Mouse (Mus musculus): ENCODE data around the gene Fetub. TPM values are rescaled to one million over a fixed set of nuclear protein-coding genes. Genes with fewer than 3 reads are reported as not detected.

Gene Fetub
- not detected for total RNA-seq (2021)
- long read RNA-seq, experiment 1: 0 reads
- long read RNA-seq, experiment 2: 0 reads

DNA sequence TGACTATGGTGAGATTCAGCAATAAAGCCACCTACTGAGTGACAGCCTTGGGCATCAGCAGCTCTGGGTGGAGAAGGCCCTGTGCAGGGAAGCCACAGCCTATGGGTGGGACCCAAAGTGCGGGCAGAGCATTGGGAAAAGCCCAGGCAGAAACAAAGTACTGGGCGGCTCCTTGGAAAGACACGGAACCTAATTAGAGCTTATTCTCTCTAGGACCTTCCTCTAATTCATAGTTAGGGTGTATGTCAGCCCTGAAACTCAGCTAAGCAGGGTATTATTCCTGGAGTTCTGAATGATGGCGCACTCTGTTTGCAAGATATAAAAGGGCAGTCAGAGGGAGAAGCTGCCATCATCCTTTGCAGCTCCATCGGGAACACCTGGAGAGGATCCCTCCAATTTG, at the start of gene Fetub:
TSS of gene Fetub (plus strand) at position 301 of the 400 bp plus-strand sequence.
- no peak for DNase-seq
- intact Hi-C loops (cut with DNase I; ENCODE audit: low total_unique reads): no loop called here

DNA sequence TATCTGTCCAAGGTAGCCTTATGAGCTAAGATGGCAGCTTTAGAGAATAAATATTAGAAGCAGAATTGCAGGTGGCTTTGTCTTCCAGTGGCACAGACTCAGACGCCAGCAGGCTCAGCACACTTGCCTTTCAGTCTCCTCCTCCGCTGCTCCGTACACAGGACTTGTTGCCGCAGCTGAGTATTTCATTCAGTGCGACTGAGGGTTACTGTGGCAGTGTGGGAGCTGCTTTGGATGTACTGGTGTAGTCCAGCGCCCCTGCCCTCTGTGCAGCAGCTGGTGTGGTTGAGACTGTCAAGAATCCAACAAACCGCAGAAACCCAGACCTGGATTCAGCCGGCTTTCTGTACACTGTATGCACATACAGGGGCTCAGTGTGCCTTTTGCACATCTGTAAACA, 45.7 kb upstream of the Fetub start:
- intact Hi-C loops (cut with DNase I; ENCODE audit: low total_unique reads): loop anchor here (5.0 kb wide), 1 partner anchor 175 kb away; no protein-coding TSS in a partner anchor
- DNase-seq: no peak

DNA sequence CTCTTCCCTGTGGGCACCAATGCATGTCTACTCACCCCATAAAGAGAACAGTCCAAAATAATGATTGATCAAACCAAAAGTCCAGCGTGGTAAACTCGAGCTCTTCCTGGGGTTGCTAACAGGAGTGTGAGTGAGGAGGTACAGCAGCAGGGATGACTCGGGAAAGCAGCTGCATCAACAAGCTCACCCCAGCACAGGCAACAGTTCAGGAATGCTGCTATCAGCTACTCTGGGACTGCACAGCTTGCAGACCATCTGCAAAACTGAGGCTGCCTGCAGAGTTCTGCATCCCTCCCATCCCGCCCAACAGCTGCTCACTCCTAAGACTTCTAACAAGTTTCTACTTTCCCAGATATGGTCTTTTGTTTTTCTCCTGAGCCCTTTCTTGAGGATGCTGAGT, 44.8 kb upstream of the Fetub start:
- DNase-seq: no peak

DNA sequence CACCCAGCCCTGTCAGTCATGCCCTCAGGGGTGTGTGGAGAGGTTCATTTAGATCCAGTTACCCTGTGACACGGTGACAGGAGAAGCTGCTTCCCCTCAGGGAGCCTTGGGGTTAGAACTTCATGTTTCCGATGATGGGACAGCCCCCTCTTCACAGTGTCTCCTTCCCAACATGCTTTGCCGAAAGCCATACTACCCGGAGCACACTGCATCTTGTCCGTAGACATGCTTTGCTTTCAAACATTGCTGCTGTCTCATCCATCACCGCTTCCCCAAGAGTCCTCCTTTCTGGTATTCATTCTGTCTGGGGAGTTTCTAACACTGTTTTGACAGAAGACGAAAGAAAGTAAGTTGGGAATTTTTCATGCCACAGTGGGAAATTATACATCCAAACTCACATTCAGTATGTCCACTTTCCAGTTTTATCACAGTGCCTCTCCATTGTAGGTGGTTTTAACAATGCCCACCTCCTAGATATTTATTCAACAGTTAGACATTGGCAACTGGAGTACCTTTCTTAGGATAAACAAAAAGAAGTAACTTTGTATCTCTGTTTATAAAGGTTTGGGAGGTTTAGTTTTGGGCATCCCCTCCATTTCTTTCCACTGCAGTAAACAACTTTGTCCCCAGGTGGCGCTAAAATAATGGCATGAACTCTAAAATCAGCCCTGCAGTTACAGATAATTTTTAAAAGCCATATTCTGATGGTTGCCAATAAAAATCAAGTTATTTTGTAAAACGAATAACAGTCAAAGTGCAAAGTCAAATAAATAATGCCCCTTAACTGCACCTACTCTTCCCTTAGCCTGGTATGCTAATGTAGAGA, 41.7 kb upstream of the Fetub start:
- intact Hi-C loops (cut with DNase I; ENCODE audit: low total_unique reads): loop anchor here (5.0 kb wide), 2 partner anchors 76 to 261 kb away; partner anchors contain the start of gene Hrg
- no peak for DNase-seq

More for the DNA sequence above, 44.8 kb upstream of the Fetub start:
- intact Hi-C loops (cut with DNase I; ENCODE audit: low total_unique reads): loop anchor here (5.0 kb wide), 1 partner anchor 174 kb away; no protein-coding TSS in a partner anchor

DNA sequence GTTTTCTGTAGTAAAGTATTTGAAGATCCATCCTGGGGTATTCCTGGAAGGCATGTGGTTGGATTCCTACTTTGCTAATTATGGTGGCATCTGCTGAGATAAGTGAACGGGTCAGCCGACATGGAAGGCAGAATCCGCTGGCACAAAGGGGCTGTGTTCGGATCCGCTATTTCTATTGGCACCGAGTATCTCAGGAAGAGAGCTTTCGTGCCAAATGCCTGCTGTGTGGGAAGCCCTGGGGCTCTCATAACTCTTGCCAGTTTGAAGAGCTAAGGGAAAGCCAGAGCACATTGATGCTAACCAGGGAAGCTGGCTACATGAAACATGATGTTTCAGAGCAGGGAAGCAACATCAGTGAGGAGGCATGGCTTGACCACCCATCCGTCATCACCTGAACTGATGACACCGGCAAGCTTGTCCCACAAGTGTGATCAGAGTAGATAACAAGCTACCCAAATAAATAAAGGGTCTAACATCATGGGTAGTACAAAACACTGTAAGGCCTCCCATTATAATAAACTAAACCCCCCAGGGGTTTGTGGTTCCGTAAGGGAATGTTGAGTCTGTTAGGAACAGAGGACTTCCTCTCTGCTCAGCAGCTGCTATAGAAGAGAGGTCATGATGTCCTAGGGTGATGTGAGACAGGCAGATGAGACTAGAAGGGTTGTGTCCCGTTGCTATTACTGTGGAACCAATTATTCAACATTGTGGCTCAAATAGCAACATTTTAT, 40.3 kb upstream of the Fetub start:
- DNase-seq: no peak
- intact Hi-C loops (cut with DNase I; ENCODE audit: low total_unique reads): loop anchor here (5.0 kb wide), 2 partner anchors 74 to 259 kb away; partner anchors contain the start of gene Hrg

DNA sequence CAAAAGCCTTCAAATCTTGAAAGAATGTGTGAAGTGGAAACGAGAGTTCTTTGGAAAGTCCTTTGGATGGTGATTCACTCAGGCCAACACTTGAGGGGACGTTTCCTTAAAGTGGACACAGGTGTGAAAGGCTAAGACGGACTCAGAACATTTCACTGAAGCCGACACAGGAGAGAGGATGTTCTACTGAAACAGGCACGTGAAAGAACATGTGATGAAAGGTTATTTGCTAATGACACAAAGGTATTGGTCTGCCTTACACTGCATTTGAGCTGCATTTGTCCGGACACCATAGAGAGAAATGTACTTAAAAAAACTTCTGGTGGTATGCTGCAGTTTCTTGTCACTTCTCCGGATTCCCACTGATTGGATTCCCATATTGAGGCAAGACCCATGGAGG, 39.4 kb upstream of the Fetub start:
- intact Hi-C loops (cut with DNase I; ENCODE audit: low total_unique reads): loop anchor here (5.0 kb wide), 2 partner anchors 74 to 259 kb away; partner anchors contain the start of gene Hrg
- no peak for DNase-seq

DNA sequence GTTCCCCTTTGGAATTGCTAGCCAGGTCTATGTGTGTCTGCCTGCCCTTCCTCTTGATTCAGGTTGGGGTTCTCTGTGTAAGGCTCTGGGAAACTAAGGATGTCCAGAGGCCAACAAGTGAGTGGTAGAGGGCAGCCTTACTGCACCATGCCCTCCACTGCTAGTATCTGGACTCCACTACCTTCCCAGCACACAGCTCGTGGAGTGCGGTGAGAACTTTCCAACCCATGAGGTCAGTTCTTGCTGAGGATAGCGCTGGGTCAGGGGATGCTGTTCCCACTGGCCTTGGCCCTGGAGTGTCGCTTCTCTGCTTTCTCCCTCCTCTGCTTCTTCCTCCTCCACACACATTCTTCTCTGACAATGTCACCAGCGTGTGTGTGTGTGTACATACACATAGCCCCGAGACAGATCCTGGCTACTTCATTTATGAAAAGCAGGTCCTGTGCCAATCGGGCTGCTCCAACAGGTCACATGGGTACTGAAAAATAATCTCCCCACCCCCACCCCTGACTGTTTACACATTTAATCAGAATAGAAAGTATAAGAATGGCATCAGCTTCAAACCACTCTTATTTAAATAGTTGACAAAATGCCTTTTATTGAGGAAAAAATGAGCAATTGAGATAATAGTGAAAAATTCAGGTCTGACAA, 38.1 kb upstream of the Fetub start:
- DNase-seq: no peak
- intact Hi-C loops (cut with DNase I; ENCODE audit: low total_unique reads): loop anchor here (5.0 kb wide), 2 partner anchors 72 to 257 kb away; partner anchors contain the start of gene Hrg

DNA sequence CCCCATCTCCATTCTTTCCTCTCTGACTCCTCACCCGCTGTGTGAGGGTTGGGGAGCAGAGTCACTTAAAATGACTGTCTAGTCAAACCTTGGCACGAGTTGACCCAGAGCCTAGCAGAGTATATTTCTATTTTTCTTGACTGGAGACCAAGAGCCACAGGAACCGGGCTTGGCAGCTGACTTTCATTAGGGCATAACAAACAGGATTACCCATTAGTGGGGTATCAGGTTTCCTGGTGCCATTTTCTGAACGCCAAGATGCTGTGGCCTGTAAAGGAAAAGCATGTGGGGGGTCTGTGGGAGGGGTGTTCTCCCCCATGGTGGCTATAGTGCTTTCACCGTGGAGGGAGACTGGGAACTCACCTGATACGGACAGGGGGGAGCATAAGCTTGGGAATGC, 37.2 kb upstream of the Fetub start:
- intact Hi-C loops (cut with DNase I; ENCODE audit: low total_unique reads): no loop called here
- no peak for DNase-seq

DNA sequence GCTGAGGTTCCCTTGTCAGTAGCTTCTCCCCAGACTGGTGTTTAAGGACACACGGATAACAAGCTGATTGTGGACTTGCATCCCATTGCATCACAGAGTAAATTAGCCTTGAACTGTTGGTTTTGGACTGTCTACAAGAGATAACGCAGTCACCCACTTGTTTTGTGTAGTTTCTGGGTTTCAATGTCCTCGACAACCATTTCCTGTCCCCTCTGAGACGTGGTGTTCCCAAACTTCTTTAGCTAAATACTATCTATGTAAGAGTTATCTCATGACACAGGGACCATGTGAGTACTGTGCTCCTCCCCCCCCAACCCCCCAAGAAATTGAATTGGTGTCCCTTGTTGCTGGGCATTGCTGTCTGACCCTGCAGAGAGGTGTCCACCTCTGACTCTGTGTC, 36.6 kb upstream of the Fetub start:
- DNase-seq: no peak
- intact Hi-C loops (cut with DNase I; ENCODE audit: low total_unique reads): no loop called here

DNA sequence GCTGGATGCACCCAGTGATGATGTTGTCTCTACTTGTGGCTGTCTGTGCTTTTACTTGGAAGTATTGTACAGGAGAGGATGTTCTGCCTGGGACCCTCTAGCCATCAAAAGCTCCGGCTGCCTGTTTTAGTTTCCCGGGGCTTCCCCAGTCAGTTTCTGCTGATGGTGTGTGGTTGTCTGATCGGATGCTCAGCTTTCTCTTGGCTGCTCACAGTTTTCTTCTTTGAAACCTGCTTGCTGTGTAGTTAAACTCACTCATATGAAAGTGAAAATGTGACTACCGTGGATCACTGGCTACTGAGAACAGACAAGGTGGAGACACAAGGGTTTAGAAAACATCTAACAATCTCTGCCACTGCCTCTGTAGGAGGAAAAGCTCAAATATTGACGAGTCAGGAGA, 34.7 kb upstream of the Fetub start:
- DNase-seq: no peak
- intact Hi-C loops (cut with DNase I; ENCODE audit: low total_unique reads): no loop called here

DNA sequence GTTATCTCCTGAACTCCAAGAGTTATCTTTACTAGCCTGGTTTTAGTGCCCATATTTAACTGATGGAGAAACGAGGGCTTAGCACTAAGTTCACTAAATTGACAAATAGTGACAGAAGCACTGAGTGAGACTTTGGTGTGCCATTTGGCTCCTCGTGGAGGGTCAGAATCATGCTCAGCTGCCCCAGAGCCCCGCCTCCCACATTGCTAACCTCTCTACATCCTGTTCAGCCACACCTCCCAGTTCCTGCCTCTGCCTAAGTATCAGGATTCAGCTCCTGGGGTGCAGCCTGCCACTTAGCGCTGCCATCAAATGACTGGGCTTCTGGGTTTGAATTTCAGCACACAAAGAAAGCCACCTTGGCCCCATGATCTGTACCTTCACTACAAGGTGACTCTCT, 32.8 kb upstream of the Fetub start:
- intact Hi-C loops (cut with DNase I; ENCODE audit: low total_unique reads): no loop called here
- DNase-seq: no peak

DNA sequence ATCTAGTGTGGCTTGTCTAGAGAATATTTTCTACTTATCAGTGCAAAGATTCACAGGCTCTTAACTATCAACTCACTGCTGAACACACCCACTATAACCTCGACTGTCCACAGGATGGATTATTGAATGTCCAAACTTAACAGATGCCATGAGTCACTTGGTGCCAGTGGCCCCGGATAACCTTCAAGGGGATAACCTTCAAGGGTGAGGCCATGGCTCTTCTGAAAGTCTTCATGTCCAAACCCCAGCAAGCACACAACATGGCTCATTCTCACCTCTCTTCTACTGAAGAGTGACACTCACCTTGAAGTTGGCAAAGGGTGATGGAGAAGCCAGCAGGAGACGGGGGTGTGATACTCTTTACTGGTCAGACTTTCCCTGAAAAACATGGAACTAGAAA, 31.4 kb upstream of the Fetub start:
- DNase-seq: no peak
- intact Hi-C loops (cut with DNase I; ENCODE audit: low total_unique reads): no loop called here

DNA sequence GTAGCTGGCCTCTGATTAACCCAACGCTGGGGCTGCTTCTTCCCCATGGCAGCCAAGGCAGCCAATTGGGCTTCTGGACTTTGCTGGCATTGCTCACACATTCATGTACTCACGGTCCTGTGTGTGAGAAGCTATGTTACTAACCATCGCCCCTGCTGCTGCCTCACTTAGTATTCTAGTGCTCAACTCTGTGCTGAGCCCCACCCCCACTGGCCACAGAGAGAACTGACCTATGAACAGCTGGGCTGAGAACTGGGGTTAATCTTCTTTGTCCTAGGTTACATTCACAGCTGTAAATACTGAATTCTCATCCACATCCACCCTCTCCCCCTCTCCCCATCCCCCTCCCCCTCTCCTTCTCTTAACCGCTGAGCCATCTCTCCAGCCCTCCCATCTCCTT, 29.3 kb upstream of the Fetub start:
- intact Hi-C loops (cut with DNase I; ENCODE audit: low total_unique reads): no loop called here
- no peak for DNase-seq

DNA sequence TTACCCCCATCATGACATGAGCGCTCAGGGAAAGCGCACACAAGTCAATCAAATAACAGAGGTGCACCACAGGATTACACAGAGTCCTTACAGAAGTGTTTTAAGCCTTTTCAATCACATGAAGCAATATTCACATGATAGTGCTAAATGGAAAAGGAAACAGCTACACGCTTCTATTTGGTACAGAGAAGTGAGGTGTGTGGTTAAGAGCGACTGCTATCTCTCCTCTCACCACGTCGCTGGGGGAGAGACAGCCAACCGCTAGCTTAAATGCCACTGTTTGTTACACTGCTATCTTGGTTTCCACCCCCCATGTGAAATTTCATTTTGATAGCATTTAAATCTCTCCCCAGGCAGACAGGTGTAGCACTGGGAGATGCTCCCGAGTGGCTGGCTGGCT, 28.4 kb upstream of the Fetub start:
- intact Hi-C loops (cut with DNase I; ENCODE audit: low total_unique reads): no loop called here

DNA sequence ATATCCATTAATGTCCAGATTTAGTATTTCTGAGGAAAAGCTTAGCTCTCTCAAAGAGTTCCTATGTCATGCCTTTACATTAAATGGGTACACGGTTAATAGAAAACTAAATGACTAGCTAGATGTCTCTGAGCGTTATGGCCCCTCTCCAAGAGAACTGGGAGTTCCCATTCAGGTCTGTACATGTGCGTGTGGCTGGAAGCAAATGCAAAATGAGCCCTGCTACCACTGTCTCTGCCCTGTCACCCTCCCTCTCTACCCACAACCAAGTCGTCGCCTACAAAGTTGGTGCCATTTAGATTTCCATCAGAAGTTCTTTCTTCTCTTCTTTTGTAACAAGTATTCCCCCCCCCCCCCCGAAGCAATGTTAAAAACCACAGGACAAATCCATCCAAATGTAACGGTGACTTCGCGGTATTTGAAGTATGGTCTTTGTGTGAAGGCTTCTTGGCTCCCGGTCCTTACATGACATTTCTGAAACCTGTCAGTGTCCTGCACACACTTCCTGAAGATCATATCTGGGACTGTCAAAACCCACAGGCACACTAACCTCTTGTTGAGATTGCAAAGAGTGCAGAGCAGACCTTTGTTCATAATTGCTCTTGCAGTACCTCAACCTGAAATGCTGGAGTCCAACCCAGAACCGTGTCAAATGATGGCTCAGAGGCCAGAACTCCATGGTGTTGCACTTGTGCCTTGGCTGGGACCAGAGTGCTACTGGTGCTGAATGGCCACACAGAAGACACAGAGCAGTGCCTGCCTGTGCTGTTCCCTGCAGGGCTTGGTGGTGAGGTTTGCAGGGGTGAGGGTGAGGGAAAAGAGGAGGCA, 27.2 kb upstream of the Fetub start, which contains the start of gene Ahsg:
TSS of gene Ahsg (plus strand) at position 595 of the 828 bp plus-strand sequence.
- DNase-seq: no peak
- intact Hi-C loops (cut with DNase I; ENCODE audit: low total_unique reads): no loop called here

More for the DNA sequence above, 28.4 kb upstream of the Fetub start:
- DNase-seq: no peak

DNA sequence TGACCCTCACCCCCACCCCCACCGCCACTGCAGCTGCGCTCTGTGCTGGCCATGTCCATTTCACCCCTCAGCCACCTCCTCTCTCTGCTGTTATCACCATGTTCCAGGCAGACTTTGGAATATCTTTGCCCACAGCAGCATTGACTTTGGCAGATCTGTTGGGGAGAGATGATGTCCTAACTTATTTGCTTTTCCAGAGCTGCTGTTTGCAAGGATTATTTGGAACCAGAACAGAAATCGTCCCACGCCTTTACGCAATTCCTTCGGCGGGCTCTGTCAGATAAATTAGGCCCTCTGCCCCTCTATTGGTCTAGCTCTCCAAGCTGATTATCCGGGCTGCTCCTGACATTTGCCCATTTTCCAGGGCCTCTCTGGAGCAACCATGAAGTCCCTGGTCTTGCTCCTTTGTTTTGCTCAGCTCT, 26.4 kb upstream of the Fetub start:
- no peak for DNase-seq
- intact Hi-C loops (cut with DNase I; ENCODE audit: low total_unique reads): no loop called here

DNA sequence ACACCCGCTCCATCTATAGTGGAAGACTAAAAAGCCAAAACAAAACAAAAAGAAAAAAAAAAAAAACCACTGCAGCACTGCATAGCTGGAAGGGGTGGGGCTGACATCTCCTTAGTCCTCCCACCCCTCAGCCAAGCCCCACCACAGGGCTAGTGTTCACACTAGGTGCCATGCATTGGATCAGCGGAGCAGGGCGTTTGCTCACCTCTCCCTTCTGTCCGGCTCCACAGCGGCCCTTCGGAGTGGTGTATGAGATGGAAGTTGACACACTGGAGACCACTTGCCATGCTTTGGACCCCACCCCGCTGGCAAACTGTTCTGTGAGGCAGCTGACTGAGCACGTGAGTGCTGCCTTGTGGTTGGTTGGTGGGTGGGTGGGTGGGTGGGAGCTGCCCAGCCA, 24.0 kb upstream of the Fetub start:
- DNase-seq: no peak
- intact Hi-C loops (cut with DNase I; ENCODE audit: low total_unique reads): no loop called here

DNA sequence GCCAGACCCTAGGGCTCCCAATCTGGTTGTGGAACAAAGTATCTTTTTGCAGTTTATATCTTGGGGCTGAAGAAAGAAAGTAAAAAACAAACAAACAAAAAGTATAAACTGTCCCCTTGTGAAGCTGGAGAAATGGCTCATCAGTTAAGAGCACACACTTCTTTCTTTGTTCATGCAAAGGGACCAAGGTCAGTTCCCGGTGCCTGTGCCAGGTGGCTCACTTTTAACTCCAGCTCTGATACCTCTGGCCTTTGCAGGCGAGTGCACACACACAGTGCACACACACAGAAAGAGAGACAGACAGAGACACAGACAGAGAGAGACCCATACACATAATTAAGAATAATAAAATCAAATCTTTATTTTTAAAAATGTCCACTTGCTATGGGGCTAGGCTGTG, 21.5 kb upstream of the Fetub start:
- no peak for DNase-seq
- intact Hi-C loops (cut with DNase I; ENCODE audit: low total_unique reads): no loop called here

DNA sequence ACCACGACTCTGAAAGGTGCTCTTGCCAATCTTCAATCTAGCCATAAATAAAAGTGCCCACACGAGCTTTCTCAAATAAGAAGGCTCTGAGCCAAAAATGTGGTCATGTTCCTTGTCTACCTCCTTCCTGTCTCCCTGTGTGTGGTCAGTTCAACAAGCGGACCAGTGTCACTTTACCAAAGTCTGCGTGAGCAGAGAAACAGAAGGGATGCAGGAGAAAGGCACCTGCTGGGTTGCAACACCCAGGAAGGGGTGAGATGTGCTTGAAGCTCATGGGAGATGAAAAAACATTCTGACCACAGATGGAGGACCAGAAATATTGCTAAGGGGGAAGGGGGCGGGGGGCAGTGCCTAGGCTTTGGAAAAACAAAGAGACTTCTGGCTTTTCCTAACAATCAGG, 18.8 kb upstream of the Fetub start:
- DNase-seq: no peak
- intact Hi-C loops (cut with DNase I; ENCODE audit: low total_unique reads): no loop called here
